Mouse (Mus musculus) brain, embryonic 18.5 days (tissue): ENCODE results near the gene Sfi1.
"Not testable (repeated sequence)": the region's sequence is repeated elsewhere in the genome, so short reads cannot be mapped to it uniquely, and the experiment has no call there.

Experiments
- DNase-seq: peaks from one replicate; pipeline ENCODE4 v3.0.0-alpha.2; 2012; ENCODE audit warnings: low read depth, low spot score

Gene Sfi1

DNA sequence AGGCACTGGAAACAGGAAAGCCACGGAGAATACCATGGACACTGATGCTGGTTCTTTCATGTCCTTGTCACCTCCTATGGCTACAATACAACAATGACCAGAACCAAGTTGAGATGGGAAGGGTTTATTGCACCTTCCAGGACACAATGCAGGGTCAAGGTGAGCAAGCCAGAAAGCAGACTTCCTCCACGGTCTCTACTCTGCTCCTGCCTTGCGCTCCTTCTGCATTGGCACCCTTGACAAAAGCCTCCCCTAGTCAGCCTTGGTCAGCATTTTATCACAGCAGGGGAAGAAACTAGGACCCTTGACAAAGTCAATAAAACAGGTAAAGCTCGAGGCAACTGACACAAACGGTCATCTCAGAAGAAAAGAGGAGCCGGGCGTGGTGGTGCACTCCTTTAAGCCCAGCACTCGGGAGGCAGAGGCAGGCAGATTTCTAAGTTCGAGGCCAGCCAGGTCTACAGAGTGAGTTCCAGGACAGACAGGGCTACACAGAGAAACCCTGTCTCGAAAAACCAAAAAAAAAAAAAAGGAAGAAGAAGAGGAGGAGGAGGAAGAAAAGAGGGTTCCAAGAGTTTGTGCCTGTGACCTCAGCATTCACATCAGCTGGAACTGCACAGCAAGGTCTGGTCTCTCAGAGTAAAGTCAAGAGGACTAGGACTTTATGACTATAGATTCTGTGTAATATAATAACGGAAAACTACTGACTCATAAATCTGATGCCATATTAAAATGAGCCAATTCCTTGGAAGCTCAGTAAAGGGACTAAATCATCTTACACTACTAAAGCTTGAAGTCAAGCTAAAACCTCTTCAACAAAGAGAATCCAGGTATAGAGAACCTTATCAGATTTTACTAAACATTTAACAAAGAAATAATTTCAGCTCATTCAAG lies 19.6 kb downstream of the Sfi1 start:
- DNase-seq: not testable (repeated sequence)

DNA sequence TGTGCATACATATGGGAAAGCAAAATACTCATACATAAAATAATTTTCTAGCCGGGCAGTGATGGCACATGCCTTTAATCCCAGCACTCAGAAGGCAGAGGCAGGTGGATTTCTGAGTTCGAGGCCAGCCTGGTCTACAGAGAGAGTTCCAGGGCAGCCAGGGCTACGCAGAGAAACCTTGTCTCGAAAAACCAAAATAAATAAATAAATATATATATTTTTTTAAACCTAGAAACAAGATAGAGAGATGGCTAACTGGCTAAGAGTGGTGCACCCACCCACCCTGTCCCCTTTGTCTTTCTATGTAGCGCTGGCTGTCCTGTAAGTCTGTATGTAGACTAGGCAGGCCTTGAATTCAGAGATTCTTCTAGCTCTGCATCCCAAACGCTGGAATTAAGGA lies 20.7 kb downstream of the Sfi1 start:
- DNase-seq: not testable (repeated sequence)

DNA sequence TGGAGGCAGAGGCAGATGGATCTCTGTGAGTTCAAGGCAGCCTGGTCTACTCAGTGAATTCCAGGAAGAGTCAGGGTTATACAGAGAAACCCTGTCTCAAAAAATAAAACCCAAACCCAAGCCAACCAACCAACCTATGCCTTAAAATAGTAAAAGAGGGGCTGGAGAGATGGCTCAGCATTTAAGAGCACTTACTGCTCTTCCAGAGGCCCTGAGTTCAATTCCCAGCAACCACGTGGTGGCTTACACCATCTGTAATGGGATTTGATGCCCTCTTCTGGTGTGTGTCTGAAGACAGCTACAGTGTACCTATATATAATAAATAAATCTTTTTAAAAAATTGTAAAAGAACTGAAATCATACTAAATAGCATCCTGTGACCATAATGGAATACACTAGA lies 21.3 kb downstream of the Sfi1 start:
- DNase-seq: not testable (repeated sequence)

DNA sequence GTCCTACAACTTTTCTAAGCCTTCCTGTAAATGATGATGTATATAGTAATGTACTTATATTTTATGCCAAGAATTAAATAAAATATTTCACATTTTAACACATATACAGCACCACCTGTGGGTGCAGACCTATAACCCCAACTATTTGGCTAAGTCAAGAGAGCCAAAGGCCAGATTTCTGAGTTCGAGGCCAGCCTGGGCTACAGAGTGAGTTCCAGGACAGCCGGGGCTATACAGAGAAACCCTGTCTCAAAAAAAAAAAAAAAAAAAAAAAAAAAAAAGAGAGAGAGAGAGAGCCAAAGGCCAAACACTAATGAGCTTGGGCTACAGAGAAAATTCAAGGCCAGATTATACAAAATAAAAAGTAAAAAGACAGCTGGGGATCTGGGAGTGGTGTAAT lies 24.2 kb downstream of the Sfi1 start:
- DNase-seq: not testable (repeated sequence)

DNA sequence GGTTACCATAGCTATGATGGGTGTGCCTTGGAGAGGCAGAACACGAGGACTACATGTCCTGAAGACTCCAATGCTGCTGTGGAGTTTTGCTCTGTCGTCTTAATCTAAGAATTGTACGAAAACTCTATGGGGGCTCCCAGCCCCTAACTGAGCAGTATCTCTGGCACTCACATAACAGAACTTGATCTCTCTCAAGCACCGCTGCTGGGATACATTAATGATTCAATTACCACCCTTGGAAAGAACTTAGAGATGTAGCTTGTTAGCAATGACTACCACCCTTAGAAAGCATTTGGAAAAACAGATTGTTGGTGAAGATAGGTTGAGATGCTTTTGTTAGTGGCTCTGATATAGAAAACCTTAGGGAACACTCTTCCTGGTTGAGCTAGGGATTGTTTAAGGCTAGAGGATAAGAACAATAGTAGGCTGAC lies 25.7 kb downstream of the Sfi1 start:
- not testable (repeated sequence) for DNase-seq

DNA sequence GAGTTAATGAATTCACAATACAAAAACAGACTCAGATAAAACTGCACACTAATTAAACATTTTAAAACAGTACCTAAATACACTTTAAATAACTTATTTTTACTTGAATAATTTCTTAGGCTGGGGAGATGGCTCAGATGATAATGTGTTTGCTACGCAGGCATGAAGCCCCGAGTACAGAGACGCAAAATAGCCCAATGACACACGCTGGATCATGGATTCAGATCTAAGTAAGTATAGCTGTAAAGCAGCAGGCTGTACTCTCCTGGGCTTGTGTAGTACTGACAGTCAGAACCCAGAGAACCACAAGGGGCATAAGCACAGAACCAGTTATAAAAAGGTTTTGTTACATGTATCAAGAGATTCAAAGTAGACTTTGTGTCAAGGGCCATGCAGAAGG lies 26.1 kb downstream of the Sfi1 start:
- DNase-seq: not testable (repeated sequence)

DNA sequence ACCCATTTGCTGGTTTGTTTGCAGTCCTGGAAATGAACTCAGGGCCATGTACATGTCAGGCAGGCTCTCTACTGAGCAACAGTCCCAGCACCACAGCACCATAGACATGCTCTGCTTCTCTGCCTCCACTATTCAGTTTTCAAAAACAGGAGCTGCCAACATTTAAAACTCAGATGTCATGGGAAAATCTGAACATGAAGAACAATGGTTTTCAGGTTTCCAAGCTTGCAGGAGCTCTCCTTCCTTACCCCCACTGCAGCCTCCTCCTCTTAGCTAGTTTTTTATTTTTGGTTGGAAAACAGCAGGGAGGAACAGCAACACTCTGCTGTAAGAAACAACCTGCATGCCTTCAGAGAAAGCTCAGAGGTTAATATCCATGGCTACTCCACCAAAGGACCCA lies 26.9 kb downstream of the Sfi1 start:
- not testable (repeated sequence) for DNase-seq

DNA sequence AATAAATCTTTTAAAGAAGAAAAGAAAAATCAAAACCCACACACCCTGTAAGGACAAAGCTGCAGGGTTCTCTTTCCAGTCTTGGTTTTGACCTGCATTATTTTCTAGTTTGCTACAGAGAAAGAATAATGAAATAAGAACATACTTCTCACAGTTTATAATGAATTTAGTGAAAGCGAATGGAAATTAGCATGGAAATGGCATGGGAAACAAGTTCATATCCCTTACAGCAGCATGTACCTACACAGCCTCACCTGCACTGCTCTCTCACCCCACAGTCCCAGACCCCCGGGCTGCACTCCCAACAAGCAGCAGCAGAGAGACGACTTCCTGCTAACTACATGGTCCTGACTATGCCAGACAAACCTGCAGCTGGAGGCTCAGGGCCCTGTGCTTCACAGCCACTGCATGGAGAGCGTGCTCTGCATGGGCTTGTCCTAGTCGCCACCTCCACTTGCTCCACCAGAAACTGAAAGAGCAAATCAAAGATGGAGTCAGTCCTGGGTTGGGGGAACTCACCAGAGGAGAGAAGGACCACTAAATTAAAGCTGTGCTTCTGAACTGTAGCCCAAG lies 28.0 kb downstream of the Sfi1 start:
- DNase-seq: not testable (repeated sequence)

DNA sequence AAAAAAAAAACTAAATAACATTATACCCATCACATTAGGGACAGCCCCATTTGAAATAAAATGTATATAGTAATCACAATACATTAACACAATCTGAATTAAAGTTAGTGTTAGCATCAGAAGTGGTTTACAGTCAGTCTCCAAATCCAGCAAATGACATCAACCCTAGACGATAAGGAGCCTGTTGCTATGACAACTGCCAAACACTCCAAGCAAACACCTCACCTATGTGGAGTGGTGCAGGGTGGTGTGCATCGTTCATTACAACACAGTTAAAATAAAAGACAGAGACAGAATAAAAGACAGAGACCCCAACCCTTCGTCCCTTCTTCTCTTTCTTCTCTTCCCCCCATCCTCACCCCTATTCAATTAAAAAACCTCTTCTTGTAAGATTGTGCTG lies 29.6 kb downstream of the Sfi1 start:
- DNase-seq: not testable (repeated sequence)

DNA sequence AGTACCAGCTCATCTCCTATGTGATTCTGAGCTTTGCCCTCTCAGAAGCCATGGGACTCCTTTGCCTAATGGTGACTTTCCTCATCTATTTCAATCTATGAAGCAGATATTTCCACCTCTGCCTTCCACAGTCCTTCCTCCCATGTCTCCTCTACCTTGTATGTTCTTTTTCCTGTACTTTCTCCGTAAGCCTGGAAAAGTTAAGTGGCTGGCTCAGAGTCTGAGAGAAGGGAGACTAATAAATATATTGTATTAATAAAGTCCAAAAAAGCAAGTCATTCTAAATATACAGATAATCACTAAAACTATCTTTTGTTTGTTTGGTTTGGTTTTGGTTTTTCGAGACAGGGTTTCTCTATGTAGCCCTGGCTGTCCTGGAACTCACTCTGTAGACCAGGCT lies 30.1 kb downstream of the Sfi1 start:
- not testable (repeated sequence) for DNase-seq

DNA sequence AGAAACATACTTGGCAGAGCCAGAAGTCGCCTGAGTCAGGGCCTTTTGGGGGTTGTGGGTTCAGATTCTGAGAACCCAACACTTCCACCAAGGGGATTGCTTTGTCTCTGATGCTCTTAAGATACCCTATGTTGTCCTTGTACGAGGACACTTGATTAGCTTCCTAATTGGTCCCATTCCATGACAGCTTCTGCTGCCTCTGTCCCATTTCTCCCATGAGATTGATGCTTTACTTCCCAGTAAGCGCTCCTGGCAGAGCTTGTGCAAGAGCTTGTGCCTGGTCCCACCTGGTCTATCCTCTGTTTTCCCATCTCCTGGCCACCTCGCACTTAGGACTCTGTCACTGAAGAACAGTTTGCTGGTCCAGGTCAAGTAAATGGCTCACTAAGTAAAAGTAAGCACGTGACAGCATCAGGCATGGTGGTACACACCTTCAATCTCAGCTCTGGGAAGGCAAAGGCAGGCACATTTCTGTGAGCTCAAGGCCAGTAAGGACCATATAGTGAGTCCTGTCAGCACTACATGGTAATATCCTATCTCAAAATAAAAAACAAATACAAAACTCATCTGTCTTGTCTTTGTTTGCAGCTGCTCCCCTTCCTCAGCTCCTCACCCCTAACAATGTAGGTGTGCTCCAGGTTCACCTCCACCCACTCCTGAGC lies 30.9 kb downstream of the Sfi1 start:
- not testable (repeated sequence) for DNase-seq

DNA sequence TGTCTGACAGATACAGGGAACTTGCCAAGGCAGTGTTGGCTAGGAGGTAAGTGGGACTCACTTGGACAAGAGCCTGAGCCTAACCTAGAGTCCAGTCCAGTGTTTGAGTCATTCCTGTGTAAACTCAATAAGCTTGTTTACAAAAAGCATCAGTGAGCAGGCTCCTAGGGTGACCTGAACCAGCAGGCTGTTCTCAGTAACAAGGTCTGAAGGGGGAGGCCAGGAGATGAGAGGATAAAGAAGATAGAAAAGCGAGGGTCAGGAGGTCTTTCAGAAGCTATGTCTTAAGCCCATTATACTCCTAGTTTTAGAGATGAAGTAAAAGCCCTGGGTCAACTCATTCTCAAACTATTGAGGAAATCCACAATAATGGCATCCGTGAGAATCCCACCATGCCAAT lies 31.9 kb downstream of the Sfi1 start:
- not testable (repeated sequence) for DNase-seq

DNA sequence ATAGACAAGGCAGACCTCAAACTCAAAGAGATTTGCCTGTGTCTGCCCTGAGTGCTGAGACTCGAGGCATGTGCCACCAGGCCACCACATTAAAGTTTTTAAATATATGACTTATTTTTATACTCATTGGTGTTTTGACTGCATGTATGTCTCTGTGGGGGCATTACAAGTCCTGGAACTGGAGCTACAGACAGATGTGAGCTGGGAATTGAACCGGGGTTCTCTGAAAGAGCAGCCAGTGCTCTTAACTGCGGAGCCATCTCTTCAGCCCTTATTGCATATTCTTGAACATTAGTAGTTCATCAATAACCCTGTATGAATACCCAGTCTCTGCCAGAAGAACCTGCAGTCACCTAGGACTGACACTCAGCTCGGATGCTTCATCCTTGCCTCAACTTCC lies 34.5 kb downstream of the Sfi1 start:
- DNase-seq: not testable (repeated sequence)

DNA sequence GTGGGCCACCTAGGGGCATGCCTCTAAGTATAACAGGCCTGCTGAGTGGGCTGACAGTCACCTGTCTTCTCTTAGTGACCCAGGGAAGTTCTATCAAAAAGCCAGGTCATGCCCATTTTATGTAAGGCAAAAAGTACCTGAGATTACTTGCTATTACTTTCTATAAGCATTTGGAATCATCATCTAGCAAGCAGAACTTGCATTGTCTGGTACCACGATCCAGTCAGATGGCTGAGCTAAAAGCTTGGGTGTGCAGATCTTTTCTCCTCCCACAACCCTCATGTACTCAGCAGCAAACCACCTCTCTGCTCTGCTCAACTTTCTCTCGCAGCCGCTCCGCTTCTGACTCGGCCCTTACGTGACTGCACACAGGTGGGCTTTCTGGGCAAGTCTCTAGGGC lies 35.3 kb downstream of the Sfi1 start:
- not testable (repeated sequence) for DNase-seq

DNA sequence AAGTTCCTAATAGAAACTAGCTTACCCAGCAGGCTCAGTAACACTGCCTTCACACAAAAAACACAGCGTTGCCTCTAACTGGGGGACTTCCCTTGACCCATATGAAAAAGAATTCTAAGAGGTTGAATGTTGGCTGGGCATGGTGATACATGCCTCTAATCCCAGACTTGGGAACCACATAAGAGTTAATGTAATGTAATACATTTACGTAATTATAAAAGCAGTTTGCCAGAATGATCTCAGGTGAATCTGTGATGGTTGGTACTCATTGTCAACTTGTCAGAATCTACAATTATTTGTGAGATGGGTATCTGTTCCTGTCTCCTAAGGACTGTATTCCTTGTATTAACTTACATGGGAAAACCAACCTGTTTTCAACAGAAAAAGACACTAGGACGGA lies 36.3 kb downstream of the Sfi1 start:
- not testable (repeated sequence) for DNase-seq

DNA sequence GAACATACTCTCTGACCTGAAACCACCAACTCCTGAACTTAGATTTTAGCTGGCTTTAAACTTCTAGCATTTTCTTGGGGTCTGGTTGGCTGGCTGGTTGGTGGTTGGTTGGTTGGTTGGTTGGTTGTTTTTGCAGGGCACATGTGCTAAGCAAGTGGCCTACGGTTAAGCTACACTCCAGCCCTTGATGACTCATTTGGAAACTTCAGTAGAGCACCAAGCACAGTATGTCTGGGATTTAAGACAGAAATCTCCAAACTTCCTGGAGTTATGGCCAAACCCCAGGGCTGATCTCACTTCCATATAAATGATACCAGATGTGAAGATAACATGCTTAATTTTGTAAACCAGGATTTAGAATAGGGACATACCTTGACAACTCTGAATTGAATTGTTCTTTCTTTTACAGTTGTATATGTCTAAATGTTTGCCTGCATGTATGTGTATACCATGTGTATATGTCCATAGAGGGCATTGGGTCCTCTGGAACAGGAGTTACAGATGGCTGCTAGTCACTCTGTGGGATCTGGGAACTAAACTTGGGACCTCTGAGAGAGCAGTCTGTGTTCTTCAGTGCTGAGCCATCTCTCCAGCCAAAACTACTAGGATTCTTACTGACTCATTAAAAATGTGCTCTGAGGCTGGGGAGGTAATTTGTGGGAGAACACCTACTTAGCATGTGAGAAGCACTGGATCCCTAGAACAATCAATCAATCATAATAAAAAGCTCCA lies 39.4 kb downstream of the Sfi1 start:
- DNase-seq: not testable (repeated sequence)

DNA sequence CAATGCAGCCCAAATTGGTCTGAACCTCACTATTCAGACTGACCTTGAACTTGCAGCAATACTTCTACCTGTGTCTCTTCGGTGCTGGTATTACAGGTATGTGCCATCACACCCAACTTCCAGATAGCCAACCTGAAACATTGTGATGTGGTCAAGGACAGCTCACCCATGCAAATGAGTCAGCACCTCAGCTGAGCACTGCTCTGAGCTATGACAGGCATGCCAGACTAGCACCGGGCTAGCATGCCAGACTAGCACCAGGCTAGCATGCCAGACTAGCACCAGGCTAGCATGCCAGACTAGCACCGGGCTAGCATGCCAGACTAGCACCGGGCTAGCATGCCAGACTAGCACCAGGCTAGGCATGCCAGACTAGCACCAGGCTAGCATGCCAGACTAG lies 41.9 kb downstream of the Sfi1 start:
- not testable (repeated sequence) for DNase-seq

DNA sequence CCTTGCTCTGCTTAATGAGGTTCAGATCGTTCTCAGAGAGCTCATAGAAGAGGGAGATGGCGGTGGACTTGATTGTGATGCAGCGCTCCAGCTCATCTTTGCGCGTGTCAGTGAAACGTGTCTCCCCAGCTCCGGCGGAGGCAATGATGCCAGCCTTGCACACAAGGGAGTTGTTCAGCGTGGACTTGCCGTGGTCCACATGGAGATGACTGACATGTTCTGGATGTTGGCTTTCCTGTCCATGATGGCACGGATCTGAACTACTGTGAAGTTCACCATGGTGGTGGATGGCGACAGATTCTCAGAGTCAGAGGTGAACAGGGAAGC lies 42.6 kb downstream of the Sfi1 start:
- not testable (repeated sequence) for DNase-seq

DNA sequence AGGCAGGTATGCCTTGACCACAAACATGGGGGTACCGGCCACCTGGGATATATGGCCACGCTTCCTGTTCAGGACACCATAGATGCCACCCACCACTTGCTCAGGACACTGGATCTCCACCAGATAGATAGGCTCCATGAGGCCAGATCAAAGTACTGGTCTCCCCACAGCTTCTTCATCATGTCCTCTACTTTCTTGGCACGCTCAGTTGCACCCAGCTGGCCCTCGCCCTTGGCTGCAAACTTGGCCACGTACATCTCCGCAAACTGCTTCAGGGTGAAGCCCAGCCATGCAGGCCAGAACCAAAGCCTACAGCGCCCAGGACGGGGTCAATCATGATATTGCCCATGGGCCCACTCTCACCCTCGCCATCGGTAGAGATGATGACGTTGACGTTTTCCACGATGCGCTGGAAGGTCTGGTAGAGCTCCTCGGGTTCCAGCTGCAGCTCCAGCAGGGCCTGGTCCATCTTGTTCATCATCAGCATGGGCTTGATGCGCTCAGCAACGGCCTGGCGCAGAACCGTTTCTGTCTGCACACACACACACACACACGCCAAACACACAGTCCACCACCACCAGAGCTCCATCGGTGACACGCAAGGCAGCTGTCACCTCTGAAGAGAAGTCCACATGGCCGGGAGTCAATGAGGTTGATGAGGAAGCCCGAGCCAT lies 43.1 kb downstream of the Sfi1 start:
- not testable (repeated sequence) for DNase-seq

DNA sequence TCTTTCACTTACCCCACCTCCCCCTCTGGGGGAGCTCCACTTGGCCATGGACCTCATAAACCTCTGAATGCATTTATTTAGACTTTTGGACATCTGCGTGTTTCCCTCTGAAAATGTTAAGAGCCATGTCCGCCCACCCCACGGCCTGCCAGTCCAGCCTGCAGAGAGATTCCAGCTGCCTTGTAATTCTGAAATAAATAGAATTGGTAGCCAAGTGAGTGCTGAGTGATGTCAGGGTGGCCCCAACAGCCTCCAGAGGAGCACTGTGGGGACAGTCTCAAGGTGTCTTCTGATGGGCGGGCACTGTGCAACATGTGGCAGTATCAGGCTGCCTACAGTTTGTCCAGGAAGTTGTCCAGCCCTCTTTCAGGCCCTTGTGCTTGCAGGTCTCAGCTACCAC lies 43.8 kb downstream of the Sfi1 start:
- DNase-seq: not testable (repeated sequence)

DNA sequence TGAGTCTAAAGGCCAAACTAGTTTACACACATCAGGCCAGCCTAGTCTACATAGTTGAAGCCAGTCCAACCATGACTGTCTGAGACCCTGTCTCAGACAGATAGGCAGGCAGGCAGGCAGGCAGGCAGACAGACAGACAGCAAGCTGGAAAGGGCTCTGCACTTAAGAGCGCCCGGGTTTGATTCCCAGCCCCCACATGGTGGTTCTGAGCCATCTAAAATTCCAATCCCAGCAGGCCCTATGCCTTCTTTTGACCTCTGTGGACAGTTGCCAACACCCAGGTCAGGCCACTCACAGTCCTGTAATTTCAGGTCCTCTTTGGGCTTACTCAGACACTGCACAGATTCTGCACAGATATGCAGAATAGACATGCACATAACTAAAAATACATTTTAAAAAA lies 46.5 kb downstream of the Sfi1 start:
- DNase-seq: not testable (repeated sequence)
